Mouse (Mus musculus): Measurements from ENCODE around the gene Mip.

- TF ChIP-seq TAL1 (IDR thresholded peaks at IDR 0.05; ENCODE audit: low read length) (no peak), GATA1 (IDR thresholded peaks at IDR 0.05; ENCODE audit: low read length) (no peak)
Observed at GRCm38 (mm10) chr10:128225064-128225463, 574 bp upstream of the Mip start.
